Mouse (Mus musculus) c-Kit-positive CD71-negative TER-119-negative erythroid progenitor cells, embryonic 14.5 days (primary cell): ENCODE measurements at regions not wholly inside any gene's neighbourhood (a gene's known extent, or its start where the extent isn't known, plus 50 kb on each side); places are given as distances from the start of the nearest gene placed in this dataset.

ENCODE experiments used
- DNase-seq: peaks from one replicate; pipeline ENCODE4 v3.0.0-alpha.2; 2013; ENCODE audit warnings: low read depth

GRCm38 (mm10) chr17:84028157-84028970 lies 159.4 kb downstream of the Zfp36l2 start:
- DNase-seq, result peak; percentile 86

GRCm38 (mm10) chr17:84027275-84027674 lies 160.5 kb downstream of the Zfp36l2 start:
- no peak for DNase-seq

GRCm38 (mm10) chr17:84026110-84026509 lies 161.6 kb downstream of the Zfp36l2 start:
- no peak for DNase-seq

- DNase-seq, result no peak
Observed at GRCm38 (mm10) chr17:84022358-84022757, 165.4 kb downstream of the Zfp36l2 start.

- DNase-seq, result no peak
Observed at GRCm38 (mm10) chr17:84018817-84019216, 168.9 kb downstream of the Zfp36l2 start.

GRCm38 (mm10) chr17:84017891-84018290 lies 169.9 kb downstream of the Zfp36l2 start:
- no peak for DNase-seq

GRCm38 (mm10) chr17:84014287-84015039 lies 166.7 kb upstream of the Haao start:
- no peak for DNase-seq

- no peak for DNase-seq
Observed at GRCm38 (mm10) chr17:84010492-84011060, 162.8 kb upstream of the Haao start.

GRCm38 (mm10) chr17:84009966-84010365 lies 162.2 kb upstream of the Haao start:
- DNase-seq, result no peak

GRCm38 (mm10) chr17:84009194-84009593 lies 161.4 kb upstream of the Haao start:
- DNase-seq, result no peak

GRCm38 (mm10) chr17:84008682-84009052 lies 160.9 kb upstream of the Haao start:
- no peak for DNase-seq

- DNase-seq, result no peak
Observed at GRCm38 (mm10) chr17:84008035-84008681, 160.4 kb upstream of the Haao start.

GRCm38 (mm10) chr17:84006748-84007147 lies 159.0 kb upstream of the Haao start:
- DNase-seq, result no peak

GRCm38 (mm10) chr17:84004237-84004636 lies 156.5 kb upstream of the Haao start:
- DNase-seq, result no peak

GRCm38 (mm10) chr17:84003489-84004234 lies 155.9 kb upstream of the Haao start:
- DNase-seq, result no peak

- DNase-seq, result no peak
Observed at GRCm38 (mm10) chr17:84002939-84003338, 155.2 kb upstream of the Haao start.

- DNase-seq, result no peak
Observed at GRCm38 (mm10) chr17:84002327-84002726, 154.6 kb upstream of the Haao start.

GRCm38 (mm10) chr17:84000115-84000514 lies 152.4 kb upstream of the Haao start:
- no peak for DNase-seq

- no peak for DNase-seq
Observed at GRCm38 (mm10) chr17:83998972-83999545, 151.3 kb upstream of the Haao start.

- no peak for DNase-seq
Observed at GRCm38 (mm10) chr17:83998341-83998740, 150.6 kb upstream of the Haao start.

GRCm38 (mm10) chr17:83997778-83998177 lies 150.0 kb upstream of the Haao start:
- DNase-seq, result peak; percentile 72
